Mouse (Mus musculus): ENCODE data around the gene Agr2. TPM values are rescaled to one million over a fixed set of nuclear protein-coding genes. Genes with fewer than 3 reads are reported as not detected.
A peak's percentile ranks its signal among the peaks of the same experiment; 100 is the strongest.

Gene Agr2
- polyA plus RNA-seq, 1 experiment, result not detected

GRCm38 (mm10) chr12:35993583-35993982, 876 bp downstream of the Agr2 start:
- no peak for DNase-seq (ENCODE audit: low read depth)
- no peak for TF ChIP-seq CTCF (IDR thresholded peaks at IDR 0.05; ENCODE audit: borderline replicate concordance, extremely low read depth, insufficient read depth, insufficient read length)
- no peak for TF ChIP-seq POLR2A (IDR thresholded peaks at IDR 0.05; ENCODE audit: borderline replicate concordance, extremely low read depth, insufficient read depth, insufficient read length, poor library complexity, severe bottlenecking)

- DNase-seq (ENCODE audit: low read depth), result peak; percentile 81
- no peak for TF ChIP-seq POLR2A (IDR thresholded peaks at IDR 0.05; ENCODE audit: borderline replicate concordance, extremely low read depth, insufficient read depth, insufficient read length, poor library complexity, severe bottlenecking)
- no peak for TF ChIP-seq CTCF (IDR thresholded peaks at IDR 0.05; ENCODE audit: borderline replicate concordance, extremely low read depth, insufficient read depth, insufficient read length)
These were observed 1.4 kb downstream of the Agr2 start for GRCm38 (mm10) chr12:35994098-35994497.

- TF ChIP-seq CTCF (IDR thresholded peaks at IDR 0.05; ENCODE audit: borderline replicate concordance, extremely low read depth, insufficient read depth, insufficient read length) (peak; percentile 52; the same call in 1 of the 2 replicates), POLR2A (IDR thresholded peaks at IDR 0.05; ENCODE audit: borderline replicate concordance, extremely low read depth, insufficient read depth, insufficient read length, poor library complexity, severe bottlenecking) (no peak)
- peak; percentile 67 for DNase-seq (ENCODE audit: low read depth)
These were observed 3.1 kb downstream of the Agr2 start for GRCm38 (mm10) chr12:35995799-35996198.

- DNase-seq (ENCODE audit: low read depth), result no peak
- no peak for TF ChIP-seq CTCF (IDR thresholded peaks at IDR 0.05; ENCODE audit: borderline replicate concordance, extremely low read depth, insufficient read depth, insufficient read length)
- TF ChIP-seq POLR2A (IDR thresholded peaks at IDR 0.05; ENCODE audit: borderline replicate concordance, extremely low read depth, insufficient read depth, insufficient read length, poor library complexity, severe bottlenecking), result no peak
These were observed 12.0 kb downstream of the Agr2 start for GRCm38 (mm10) chr12:36004714-36005113.

- TF ChIP-seq CTCF (IDR thresholded peaks at IDR 0.05; ENCODE audit: borderline replicate concordance, extremely low read depth, insufficient read depth, insufficient read length), result no peak
- TF ChIP-seq POLR2A (IDR thresholded peaks at IDR 0.05; ENCODE audit: borderline replicate concordance, extremely low read depth, insufficient read depth, insufficient read length, poor library complexity, severe bottlenecking), result no peak
- no peak for DNase-seq (ENCODE audit: low read depth)
These were observed 14.9 kb downstream of the Agr2 start for GRCm38 (mm10) chr12:36007581-36007980.

GRCm38 (mm10) chr12:36008364-36009047, 15.8 kb downstream of the Agr2 start:
- DNase-seq (ENCODE audit: low read depth), result no peak
- TF ChIP-seq POLR2A (IDR thresholded peaks at IDR 0.05; ENCODE audit: borderline replicate concordance, extremely low read depth, insufficient read depth, insufficient read length, poor library complexity, severe bottlenecking) (no peak), CTCF (IDR thresholded peaks at IDR 0.05; ENCODE audit: borderline replicate concordance, extremely low read depth, insufficient read depth, insufficient read length) (no peak)

- no peak for DNase-seq (ENCODE audit: low read depth)
- TF ChIP-seq POLR2A (IDR thresholded peaks at IDR 0.05; ENCODE audit: borderline replicate concordance, extremely low read depth, insufficient read depth, insufficient read length, poor library complexity, severe bottlenecking) (no peak), CTCF (IDR thresholded peaks at IDR 0.05; ENCODE audit: borderline replicate concordance, extremely low read depth, insufficient read depth, insufficient read length) (no peak)
These were observed 20.7 kb downstream of the Agr2 start for GRCm38 (mm10) chr12:36013216-36013910.

- no peak for TF ChIP-seq POLR2A (IDR thresholded peaks at IDR 0.05; ENCODE audit: borderline replicate concordance, extremely low read depth, insufficient read depth, insufficient read length, poor library complexity, severe bottlenecking)
- peak; percentile 13; the same call in 1 of the 2 replicates for TF ChIP-seq CTCF (IDR thresholded peaks at IDR 0.05; ENCODE audit: borderline replicate concordance, extremely low read depth, insufficient read depth, insufficient read length)
- no peak for DNase-seq (ENCODE audit: low read depth)
These were observed 25.1 kb downstream of the Agr2 start for GRCm38 (mm10) chr12:36017791-36018190.

GRCm38 (mm10) chr12:36019572-36019971, 26.9 kb downstream of the Agr2 start:
- no peak for TF ChIP-seq CTCF (IDR thresholded peaks at IDR 0.05; ENCODE audit: borderline replicate concordance, extremely low read depth, insufficient read depth, insufficient read length)
- TF ChIP-seq POLR2A (IDR thresholded peaks at IDR 0.05; ENCODE audit: borderline replicate concordance, extremely low read depth, insufficient read depth, insufficient read length, poor library complexity, severe bottlenecking), result no peak
- no peak for DNase-seq (ENCODE audit: low read depth)

- DNase-seq (ENCODE audit: low read depth), result no peak
- no peak for TF ChIP-seq POLR2A (IDR thresholded peaks at IDR 0.05; ENCODE audit: borderline replicate concordance, extremely low read depth, insufficient read depth, insufficient read length, poor library complexity, severe bottlenecking)
- TF ChIP-seq CTCF (IDR thresholded peaks at IDR 0.05; ENCODE audit: borderline replicate concordance, extremely low read depth, insufficient read depth, insufficient read length), result no peak
These were observed 27.4 kb downstream of the Agr2 start for GRCm38 (mm10) chr12:36020081-36020480.

GRCm38 (mm10) chr12:36020710-36021109, 28.0 kb downstream of the Agr2 start:
- no peak for DNase-seq (ENCODE audit: low read depth)
- TF ChIP-seq CTCF (IDR thresholded peaks at IDR 0.05; ENCODE audit: borderline replicate concordance, extremely low read depth, insufficient read depth, insufficient read length), result no peak
- TF ChIP-seq POLR2A (IDR thresholded peaks at IDR 0.05; ENCODE audit: borderline replicate concordance, extremely low read depth, insufficient read depth, insufficient read length, poor library complexity, severe bottlenecking), result no peak
